Mouse (Mus musculus): Measurements from ENCODE around the gene Spata31d1a. TPM values are rescaled to one million over a fixed set of nuclear protein-coding genes. Genes with fewer than 3 reads are reported as not detected.
"Not testable (repeated sequence)": the region's sequence is repeated elsewhere in the genome, so short reads cannot be mapped to it uniquely, and the experiment has no call there.

The Spata31d1a gene
- polyA plus RNA-seq (2015; fragmentation: Nextera tagmentation; extraction: Ambion mirVana), result not detected in 2 replicates

DNA sequence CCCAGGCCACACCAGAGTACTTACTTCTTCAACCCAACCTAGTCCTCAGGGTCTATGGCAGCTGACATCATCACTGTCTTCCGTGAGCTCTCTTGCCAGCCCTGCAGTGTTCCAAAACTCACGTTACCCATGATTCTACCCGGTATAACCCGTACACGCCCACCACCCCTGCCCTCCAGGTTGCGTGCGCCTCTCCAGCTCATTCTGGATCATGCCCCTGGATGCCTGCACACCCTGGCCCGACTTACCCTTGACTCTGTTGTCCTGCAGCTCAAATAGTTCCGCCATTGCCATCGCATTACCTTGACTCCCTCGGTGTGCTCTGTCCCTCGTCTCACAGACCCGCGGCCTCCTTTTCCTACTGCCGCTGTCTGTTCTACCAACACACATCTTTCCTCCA lies at the start of gene Spata31d1a:
Gene Spata31d1a, minus strand, starts transcription at position 101 of the 400 bp plus-strand sequence.
- no peak for ATAC-seq (ENCODE audit: borderline replicate concordance, extremely low read depth, low FRiP score, low TSS enrichment)
- H3K4me1 ChIP-seq, result no peaks in the 10 kb centered on the region
- no peaks in the 10 kb centered on the region for H3K27me3 ChIP-seq
- WGBS, result 86% methylated on average over 15 of the region's 15 CpGs
- H3K9ac ChIP-seq, result no peak within 1 kb of the TSS
- H3K9me3 ChIP-seq, result no peaks in the 10 kb centered on the region
- no peak within 1 kb of the TSS for H3K27ac ChIP-seq
- H3K36me3 ChIP-seq, result no peaks in the 10 kb centered on the region
- H3K4me2 ChIP-seq, result no peak within 1 kb of the TSS
- H3K4me3 ChIP-seq, result no peak within 1 kb of the TSS

DNA sequence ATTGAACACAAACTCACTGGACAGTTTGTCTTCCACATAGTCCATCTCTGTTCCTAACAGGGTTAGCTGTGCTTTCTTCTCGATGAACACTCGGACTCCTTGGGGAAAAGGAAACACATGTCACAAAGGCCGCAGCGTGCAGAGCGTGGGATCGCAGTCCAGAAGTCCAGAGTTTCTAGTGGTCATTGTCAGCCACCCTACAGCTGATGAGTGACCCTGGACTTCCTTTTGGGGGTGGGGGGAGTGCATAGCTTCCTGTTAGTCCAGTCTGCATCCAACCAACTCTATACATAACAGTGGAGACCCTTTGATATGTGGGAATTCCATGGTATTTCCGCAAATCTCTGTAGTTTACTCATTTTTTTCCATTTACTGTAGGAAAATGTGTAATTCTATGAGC lies 46.8 kb upstream of the Spata31d1a start:
- Histone ChIP-seq H3K9me3 (no peaks in the 10 kb centered on the region), H3K4me1 (no peaks in the 10 kb centered on the region), H3K4me2 (no peak overlapping the region), H3K4me3 (no peak overlapping the region), H3K27me3 (no peaks in the 10 kb centered on the region), H3K36me3 (peaks cover 43% of the 10 kb centered on the region), H3K27ac (no peak overlapping the region), H3K9ac (no peak overlapping the region)
- 80% methylated on average over 7 of the region's 7 CpGs for WGBS
- peak; percentile 40; the same call in 1 of the 2 replicates for ATAC-seq (ENCODE audit: borderline replicate concordance, extremely low read depth, low FRiP score, low TSS enrichment)

DNA sequence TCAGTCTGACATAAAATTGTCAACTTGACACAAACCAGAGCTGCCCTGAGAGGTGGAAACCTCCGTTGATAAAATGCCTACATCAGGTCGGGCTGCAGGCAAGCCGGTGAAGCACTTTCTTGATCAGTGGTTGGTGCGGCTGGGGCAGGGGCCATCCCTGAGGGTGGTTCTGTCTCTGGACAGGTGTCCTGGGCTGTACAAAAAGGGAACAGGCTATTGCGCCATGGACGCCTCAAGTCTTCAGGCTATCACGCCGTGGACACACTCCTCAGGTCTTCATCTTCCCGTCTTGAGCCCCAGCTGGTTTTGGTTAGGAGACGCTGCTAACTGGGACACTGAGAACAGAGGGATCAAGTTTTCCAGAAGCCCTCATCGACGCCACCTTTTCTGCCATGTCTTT lies 40.2 kb upstream of the Spata31d1a start:
- ATAC-seq (ENCODE audit: borderline replicate concordance, extremely low read depth, low FRiP score, low TSS enrichment), result no peak
- WGBS, result 83% methylated on average over 12 of the region's 12 CpGs
- Histone ChIP-seq H3K27me3 (no peaks in the 10 kb centered on the region), H3K9me3 (no peaks in the 10 kb centered on the region), H3K27ac (no peak overlapping the region), H3K36me3 (peaks cover 7% of the 10 kb centered on the region; the same call in 1 of the 2 replicates), H3K4me3 (no peak overlapping the region), H3K4me1 (no peaks in the 10 kb centered on the region), H3K9ac (no peak overlapping the region), H3K4me2 (no peak overlapping the region)

DNA sequence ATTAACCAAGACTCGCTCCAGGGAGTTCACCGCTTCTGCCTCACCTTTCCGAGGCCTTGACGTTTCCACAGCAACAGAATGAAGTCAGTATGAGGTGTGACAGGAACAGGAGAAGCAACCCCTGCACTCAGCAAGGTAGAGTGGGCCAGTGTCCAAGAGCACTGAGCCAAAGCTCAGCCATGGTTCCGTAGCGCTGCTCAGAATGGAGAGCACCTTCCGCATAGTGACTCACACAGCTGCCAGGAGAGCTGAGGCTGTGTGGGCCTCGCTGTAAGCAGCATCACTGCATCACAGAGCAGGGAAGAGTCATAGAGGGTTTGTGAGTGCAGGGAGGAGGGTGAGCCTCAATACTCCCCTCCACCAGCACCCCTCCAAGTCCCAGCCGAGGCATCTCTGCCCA lies 36.6 kb upstream of the Spata31d1a start, which contains the start of gene 1700014D04Rik:
Gene 1700014D04Rik, minus strand, starts transcription at position 42 of the 400 bp plus-strand sequence.
- Histone ChIP-seq H3K4me1 (no peaks in the 10 kb centered on the region), H3K4me2 (no peak within 1 kb of the TSS), H3K9ac (no peak within 1 kb of the TSS), H3K4me3 (no peak within 1 kb of the TSS), H3K27ac (no peak within 1 kb of the TSS), H3K27me3 (no peaks in the 10 kb centered on the region), H3K9me3 (no peaks in the 10 kb centered on the region), H3K36me3 (no peaks in the 10 kb centered on the region)
- WGBS, result 80% methylated on average over 9 of the region's 9 CpGs
- no peak for ATAC-seq (ENCODE audit: borderline replicate concordance, extremely low read depth, low FRiP score, low TSS enrichment)

DNA sequence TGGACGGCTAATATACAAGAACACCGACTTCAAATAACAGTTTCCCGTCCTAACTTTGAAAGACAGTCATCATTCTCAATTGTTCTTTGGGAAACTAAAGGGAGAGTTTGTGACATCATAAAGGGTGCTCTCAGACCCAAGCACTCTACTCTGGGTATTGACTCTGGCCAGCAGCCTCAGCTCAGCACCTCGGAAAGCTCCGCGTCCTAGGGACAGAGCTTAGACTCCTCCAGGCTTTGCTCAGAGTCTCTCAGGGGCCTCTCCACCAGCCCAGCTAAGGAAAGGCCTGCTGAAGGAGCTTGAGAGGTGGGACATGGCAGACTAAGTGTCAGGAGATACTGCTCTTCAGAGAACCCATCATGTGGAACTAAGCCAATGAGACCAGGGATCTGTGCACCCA lies 36.0 kb upstream of the Spata31d1a start:
- no peak overlapping the region for H3K4me2 ChIP-seq
- WGBS, result 68% methylated on average over 5 of the region's 6 CpGs
- no peak overlapping the region for H3K4me3 ChIP-seq
- no peaks in the 10 kb centered on the region for H3K9me3 ChIP-seq
- H3K27me3 ChIP-seq, result no peaks in the 10 kb centered on the region
- H3K4me1 ChIP-seq, result no peaks in the 10 kb centered on the region
- H3K36me3 ChIP-seq, result no peaks in the 10 kb centered on the region
- no peak for ATAC-seq (ENCODE audit: borderline replicate concordance, extremely low read depth, low FRiP score, low TSS enrichment)
- H3K27ac ChIP-seq, result no peak overlapping the region
- H3K9ac ChIP-seq, result no peak overlapping the region

DNA sequence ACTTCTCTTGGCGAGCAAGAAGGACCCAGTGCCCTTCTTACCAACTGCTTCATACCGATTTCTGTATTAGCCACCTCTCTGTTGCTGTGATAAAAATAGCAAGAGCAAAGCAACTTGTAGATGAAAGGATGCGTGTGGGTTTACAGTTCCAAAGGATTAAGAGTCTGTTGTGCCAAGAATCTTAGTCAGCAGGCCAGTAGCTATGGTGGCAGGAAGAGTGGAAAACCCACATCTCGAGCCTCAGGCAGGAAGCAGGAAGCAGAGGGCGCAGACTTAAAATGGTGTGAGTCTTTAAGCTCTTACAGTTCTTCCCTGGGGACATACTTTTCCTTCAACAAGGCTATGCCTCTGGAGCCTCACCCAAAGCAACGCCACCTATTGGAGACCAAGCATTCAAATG lies 35.3 kb upstream of the Spata31d1a start:
- Histone ChIP-seq H3K27ac (no peak overlapping the region), H3K4me1 (no peaks in the 10 kb centered on the region), H3K4me3 (no peak overlapping the region), H3K4me2 (no peak overlapping the region), H3K9me3 (no peaks in the 10 kb centered on the region), H3K36me3 (no peaks in the 10 kb centered on the region), H3K27me3 (no peaks in the 10 kb centered on the region), H3K9ac (no peak overlapping the region)
- 77% methylated on average over 6 of the region's 6 CpGs for WGBS
- ATAC-seq (ENCODE audit: borderline replicate concordance, extremely low read depth, low FRiP score, low TSS enrichment), result no peak

DNA sequence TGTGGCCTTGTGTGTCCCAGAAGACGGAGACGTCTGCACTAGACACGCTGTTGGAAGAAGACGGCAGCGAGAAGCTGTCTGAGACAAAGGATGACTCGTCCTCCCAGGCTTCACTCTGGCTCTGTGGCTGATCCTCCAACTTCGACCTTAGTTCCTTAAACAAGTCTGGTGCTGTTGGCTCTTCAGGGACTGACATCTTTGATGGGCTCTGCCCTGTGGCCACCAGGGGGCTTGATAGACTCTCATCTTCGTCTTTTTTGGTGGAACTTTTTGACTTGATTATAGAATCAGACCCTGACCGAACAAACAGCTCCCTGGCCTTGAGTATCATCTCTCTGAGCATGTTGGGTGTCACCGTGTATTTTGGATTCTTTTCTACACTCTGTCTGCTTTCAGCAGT lies 31.6 kb upstream of the Spata31d1a start:
- H3K27me3 ChIP-seq, result no peaks in the 10 kb centered on the region
- H3K9ac ChIP-seq, result no peak overlapping the region
- ATAC-seq (ENCODE audit: borderline replicate concordance, extremely low read depth, low FRiP score, low TSS enrichment), result no peak
- 72% methylated on average over 10 of the region's 10 CpGs for whole genome bisulfite sequencing
- no peaks in the 10 kb centered on the region for H3K9me3 ChIP-seq
- no peak overlapping the region for H3K4me3 ChIP-seq
- H3K27ac ChIP-seq, result no peak overlapping the region
- H3K4me1 ChIP-seq, result no peaks in the 10 kb centered on the region
- no peak overlapping the region for H3K4me2 ChIP-seq
- H3K36me3 ChIP-seq, result no peaks in the 10 kb centered on the region

DNA sequence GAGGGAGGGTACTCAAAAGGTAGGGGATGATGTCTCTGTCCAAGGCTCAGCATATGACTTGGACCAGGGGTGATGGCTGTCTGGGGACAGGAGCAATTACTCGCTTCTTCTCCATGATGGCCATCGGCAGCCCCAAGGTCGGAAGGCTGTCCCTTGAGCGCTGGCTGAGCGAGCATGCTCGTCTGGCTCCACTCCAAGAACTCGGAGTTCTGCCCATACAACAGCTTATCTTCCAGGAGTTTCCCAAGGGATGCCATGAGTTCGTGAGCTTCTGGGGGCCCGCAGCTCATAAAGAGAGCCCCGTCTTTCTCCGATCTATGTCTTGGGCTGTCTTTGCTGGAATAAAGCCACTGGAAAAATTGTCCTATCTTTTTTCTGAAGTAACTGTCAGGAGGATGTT lies 31.0 kb upstream of the Spata31d1a start:
- H3K4me2 ChIP-seq, result no peak overlapping the region
- no peak for ATAC-seq (ENCODE audit: borderline replicate concordance, extremely low read depth, low FRiP score, low TSS enrichment)
- H3K9ac ChIP-seq, result no peak overlapping the region
- H3K27ac ChIP-seq, result no peak overlapping the region
- H3K36me3 ChIP-seq, result no peaks in the 10 kb centered on the region
- H3K27me3 ChIP-seq, result no peaks in the 10 kb centered on the region
- no peak overlapping the region for H3K4me3 ChIP-seq
- WGBS, result 73% methylated on average over 11 of the region's 11 CpGs
- H3K4me1 ChIP-seq, result no peaks in the 10 kb centered on the region
- no peaks in the 10 kb centered on the region for H3K9me3 ChIP-seq

DNA sequence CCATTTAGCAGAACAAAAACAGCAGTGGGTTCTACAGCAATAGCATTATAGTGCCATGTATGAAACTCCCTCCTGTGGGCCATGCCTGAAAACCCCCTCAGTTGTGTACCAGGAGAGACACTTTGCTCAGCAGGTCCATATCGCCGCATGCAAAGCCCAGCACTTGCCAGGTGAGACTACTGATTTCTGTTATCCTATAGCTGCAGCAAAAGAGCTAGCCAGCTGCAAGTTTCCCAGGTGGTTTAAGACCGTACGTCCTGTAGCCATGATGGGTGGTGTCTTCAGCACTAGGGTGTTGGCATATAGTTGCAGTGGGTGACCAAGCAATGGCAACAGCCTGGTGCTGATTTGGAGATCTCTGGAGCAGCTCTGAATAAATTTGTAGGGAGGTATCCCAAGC lies 29.3 kb upstream of the Spata31d1a start:
- H3K27ac ChIP-seq, result no peak overlapping the region
- WGBS, result 84% methylated on average over 4 of the region's 4 CpGs
- H3K27me3 ChIP-seq, result no peaks in the 10 kb centered on the region
- no peaks in the 10 kb centered on the region for H3K9me3 ChIP-seq
- no peaks in the 10 kb centered on the region for H3K4me1 ChIP-seq
- no peak overlapping the region for H3K9ac ChIP-seq
- H3K36me3 ChIP-seq, result no peaks in the 10 kb centered on the region
- H3K4me2 ChIP-seq, result no peak overlapping the region
- no peak for ATAC-seq (ENCODE audit: borderline replicate concordance, extremely low read depth, low FRiP score, low TSS enrichment)
- no peak overlapping the region for H3K4me3 ChIP-seq

DNA sequence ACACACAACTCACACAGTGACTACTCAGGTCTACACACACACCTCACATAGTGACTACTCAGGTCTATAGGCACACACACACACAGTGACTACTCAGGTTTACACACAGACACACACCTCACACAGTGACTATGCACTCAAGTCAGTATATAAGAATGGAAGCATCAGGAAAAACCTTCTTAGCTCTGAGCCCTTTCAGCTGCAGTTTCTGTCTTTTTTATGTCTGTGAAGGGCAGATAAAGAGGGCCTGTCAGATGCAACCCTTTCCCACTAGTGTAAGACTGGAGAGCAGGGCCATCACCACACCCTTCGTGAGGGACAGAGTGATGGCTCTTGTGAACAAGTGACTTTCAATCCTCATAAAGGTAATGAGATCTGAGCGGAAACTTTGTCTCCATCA lies 28.3 kb upstream of the Spata31d1a start:
- ATAC-seq (ENCODE audit: borderline replicate concordance, extremely low read depth, low FRiP score, low TSS enrichment), result 0 out of 2 replicates have a peak, but pooled peaks have one; percentile 44
- 75% methylated on average over 2 of the region's 2 CpGs for WGBS

DNA sequence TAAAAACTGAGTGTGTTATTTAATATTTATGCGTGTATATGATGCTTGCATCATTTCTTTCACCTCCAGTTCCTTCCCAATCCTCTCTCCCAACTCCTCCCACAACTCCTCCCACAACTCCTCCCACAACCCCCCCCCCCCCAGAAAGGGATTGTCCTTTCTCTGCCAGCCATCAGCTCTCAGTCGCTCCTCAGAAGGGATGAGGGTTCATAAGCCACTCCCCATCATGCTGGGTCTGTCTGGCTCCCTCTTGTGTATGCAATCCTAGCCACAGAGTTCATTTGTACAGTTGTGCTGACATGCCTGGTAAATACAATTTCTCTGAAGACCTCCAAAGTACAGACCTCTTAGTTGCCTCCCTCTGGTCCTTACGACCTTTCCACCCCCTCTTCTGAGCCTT lies 25.1 kb upstream of the Spata31d1a start:
- no peak overlapping the region for H3K4me2 ChIP-seq
- peak; percentile 76 for ATAC-seq (ENCODE audit: borderline replicate concordance, extremely low read depth, low FRiP score, low TSS enrichment)
- H3K36me3 ChIP-seq, result no peaks in the 10 kb centered on the region
- no peak overlapping the region for H3K4me3 ChIP-seq
- H3K9me3 ChIP-seq, result no peaks in the 10 kb centered on the region
- WGBS, result 24% methylated on average over 3 of the region's 3 CpGs
- no peak overlapping the region for H3K27ac ChIP-seq
- no peaks in the 10 kb centered on the region for H3K27me3 ChIP-seq
- no peak overlapping the region for H3K9ac ChIP-seq
- H3K4me1 ChIP-seq, result no peaks in the 10 kb centered on the region

More for the DNA sequence above, 28.3 kb upstream of the Spata31d1a start:
- H3K4me2 ChIP-seq, result no peak overlapping the region
- H3K27ac ChIP-seq, result no peak overlapping the region
- H3K4me3 ChIP-seq, result no peak overlapping the region
- H3K36me3 ChIP-seq, result no peaks in the 10 kb centered on the region
- H3K27me3 ChIP-seq, result no peaks in the 10 kb centered on the region
- H3K9me3 ChIP-seq, result no peaks in the 10 kb centered on the region
- no peak overlapping the region for H3K9ac ChIP-seq
- no peaks in the 10 kb centered on the region for H3K4me1 ChIP-seq

DNA sequence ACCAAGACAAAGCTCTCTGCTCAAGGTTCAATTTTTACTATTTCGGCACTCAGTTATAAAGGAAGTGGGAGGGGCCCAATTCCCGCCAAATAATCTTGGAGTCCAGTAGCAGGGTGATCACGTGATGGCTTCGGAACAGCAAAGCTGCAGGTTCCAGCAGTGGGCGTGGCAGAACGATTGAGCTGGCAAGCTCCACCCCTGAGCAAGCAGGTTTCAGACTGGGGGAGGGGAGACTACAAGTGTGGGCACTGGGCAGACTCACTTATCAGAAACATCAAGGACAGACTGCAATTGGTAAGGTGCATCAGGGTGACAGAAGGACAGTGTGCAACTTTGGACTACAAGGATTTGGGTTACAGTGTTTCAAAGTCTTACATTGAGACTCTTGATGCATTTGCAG lies 24.2 kb upstream of the Spata31d1a start:
- 23% methylated on average over 6 of the region's 6 CpGs for WGBS
- ATAC-seq (ENCODE audit: borderline replicate concordance, extremely low read depth, low FRiP score, low TSS enrichment); H3K36me3 ChIP-seq; H3K4me3 ChIP-seq; H3K4me2 ChIP-seq; H3K9ac ChIP-seq; H3K27me3 ChIP-seq; H3K9me3 ChIP-seq; H3K27ac ChIP-seq; H3K4me1 ChIP-seq: not testable (repeated sequence)

DNA sequence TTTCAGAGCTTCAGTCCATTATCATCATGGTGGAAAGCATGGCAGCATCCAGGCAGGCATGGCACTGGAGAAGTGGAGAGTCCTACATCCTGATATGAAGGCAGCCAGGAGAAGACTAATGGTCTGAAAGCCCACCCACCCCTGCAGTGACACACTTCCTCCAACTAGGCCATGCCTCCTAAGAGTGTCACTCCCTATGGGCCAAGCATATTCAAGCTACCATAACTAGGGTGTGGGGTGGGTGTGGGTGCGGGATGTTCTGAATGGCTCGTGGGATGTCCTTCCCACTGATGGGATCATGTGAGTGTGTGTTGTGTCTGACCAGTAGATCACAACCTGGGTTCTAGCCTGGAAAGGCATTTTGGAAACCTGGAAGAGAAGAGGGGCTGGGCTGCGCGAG lies 23.8 kb upstream of the Spata31d1a start:
- Histone ChIP-seq H3K27me3 (no peaks in the 10 kb centered on the region), H3K4me1 (no peaks in the 10 kb centered on the region), H3K9ac (no peak overlapping the region), H3K27ac (no peak overlapping the region), H3K9me3 (no peaks in the 10 kb centered on the region), H3K4me2 (no peak overlapping the region), H3K4me3 (no peak overlapping the region), H3K36me3 (no peaks in the 10 kb centered on the region)
- WGBS, result 74% methylated on average over 4 of the region's 4 CpGs
- ATAC-seq (ENCODE audit: borderline replicate concordance, extremely low read depth, low FRiP score, low TSS enrichment), result no peak

Measured in lung, embryonic 15.5 days (tissue).